Mouse (Mus musculus) midbrain, embryonic 11.5 days (tissue): ENCODE results near the gene Kcnk6. TPM values are rescaled to one million over a fixed set of nuclear protein-coding genes. Genes with fewer than 3 reads are reported as not detected.

Experiments used
- ATAC-seq: fragments of 200-750 bp; cut with Nextera tagmentation; 2 replicates; pipeline ENCODE4 v1.8.0; 2017; ENCODE audit warnings: moderate TSS enrichment, moderate library complexity; ENCODE audit not compliant: low FRiP score
- DNase-seq: peaks from one replicate; pipeline ENCODE4 v3.0.0; 2015; ENCODE audit warnings: low spot score; ENCODE audit errors: missing footprints
- H3K27ac ChIP-seq: fragments of 300-500 bp; sonication (generic); 2 replicates; pipeline ENCODE4 v1.5.1; 2014; ENCODE audit warnings: low read depth, low read length
- H3K27me3 ChIP-seq: fragments of 300-500 bp; sonication (generic); 2 replicates; pipeline ENCODE4 v1.6.1; 2014; ENCODE audit warnings: mild to moderate bottlenecking, low read length, moderate library complexity, mixed read lengths; ENCODE audit not compliant: control insufficient read depth, insufficient read depth
- H3K36me3 ChIP-seq: fragments of 300-500 bp; sonication (generic); 2 replicates; pipeline ENCODE4 v1.6.1; 2014; ENCODE audit warnings: mild to moderate bottlenecking, low read length, moderate library complexity, mixed read lengths; ENCODE audit not compliant: control insufficient read depth, insufficient read depth
- H3K4me1 ChIP-seq: fragments of 300-500 bp; sonication (generic); 2 replicates; pipeline ENCODE4 v1.6.1; 2014; ENCODE audit warnings: low read length; ENCODE audit not compliant: control insufficient read depth, insufficient read depth
- H3K4me2 ChIP-seq: fragments of 300-500 bp; sonication (generic); 2 replicates; pipeline ENCODE4 v1.6.1; 2014; ENCODE audit warnings: mild to moderate bottlenecking, moderate library complexity
- H3K4me3 ChIP-seq: fragments of 300-500 bp; sonication (generic); 2 replicates; pipeline ENCODE4 v1.5.1; 2014; ENCODE audit warnings: low read depth, low read length
- H3K9ac ChIP-seq: fragments of 300-500 bp; sonication (generic); 2 replicates; pipeline ENCODE4 v1.6.1; 2014; ENCODE audit warnings: low read length
- H3K9me3 ChIP-seq: fragments of 300-500 bp; sonication (generic); 2 replicates; pipeline ENCODE4 v1.6.1; 2016; ENCODE audit warnings: low read length; ENCODE audit not compliant: control insufficient read depth
- WGBS: fragments of 180-500 bp; shearing (Covaris S2); extraction: QIAGEN DNeasy Blood & Tissue Kit; methylation state at CpG from one replicate; pipeline ENCODE4 v1.1.7; 2014; 5-methylcytosine and 5-hydroxymethylcytosine counted together
- polyA plus RNA-seq: library from polyadenylated mRNA; unstranded; fragments of >200 nt; fragmentation: Nextera tagmentation; extraction: Ambion mirVana; gene quantifications from 2 replicates; pipeline ENCODE4 v1.2.1, GENCODE M21; 2014

The Kcnk6 gene
- 0.22 and 0.43 TPM in 2 replicates for polyA plus RNA-seq

DNA sequence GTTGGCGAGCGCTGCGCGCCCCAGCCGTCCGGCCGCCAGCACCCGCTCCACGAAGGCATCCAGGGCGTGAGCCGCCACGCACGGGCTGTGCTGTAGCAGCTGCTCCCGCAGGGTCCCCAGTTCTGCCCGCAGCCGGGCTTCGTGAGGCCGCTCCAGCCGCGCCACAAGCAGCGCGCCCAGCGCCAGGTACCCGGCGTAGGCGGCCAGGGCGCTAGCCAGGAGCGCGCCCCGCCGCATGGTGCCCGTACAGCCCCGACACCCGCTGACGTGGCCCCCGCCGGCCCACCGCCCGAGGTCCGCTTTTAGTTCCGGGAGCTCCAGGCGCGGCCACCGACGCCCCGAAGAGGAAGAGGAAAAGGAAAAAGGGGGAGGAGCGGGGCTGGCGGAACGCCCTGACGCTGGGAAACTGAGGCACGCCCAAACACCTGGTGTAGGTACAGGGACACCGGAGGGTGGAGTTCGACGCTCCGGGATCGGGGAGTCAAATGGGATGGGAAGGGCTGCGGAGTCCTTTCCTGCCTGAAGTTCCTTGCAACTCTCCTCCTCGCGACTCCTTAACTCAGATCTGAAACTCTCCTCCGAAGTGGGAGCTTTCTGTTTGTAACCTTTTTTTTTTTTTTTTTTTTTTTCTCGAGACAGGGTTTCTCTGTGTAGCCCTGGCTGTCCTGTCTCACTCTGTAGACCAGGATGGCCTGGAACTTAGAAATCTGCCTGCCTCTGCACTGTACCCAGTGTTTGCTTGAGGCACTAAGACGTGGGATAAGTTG, at the start of gene Kcnk6:
Kcnk6 (minus strand) TSS at position 269 of the 767 bp plus-strand sequence.
- peaks cover 6% of the 10 kb centered on the region for H3K4me1 ChIP-seq
- ATAC-seq: no peak
- H3K36me3 ChIP-seq: no peaks in the 10 kb centered on the region
- WGBS: 2% methylated on average over 61 of the region's 62 CpGs
- H3K9me3 ChIP-seq: peaks cover 4% of the 10 kb centered on the region; the same call in 1 of the 2 replicates
- H3K4me3 ChIP-seq: peak within 1 kb of the TSS; percentile 37
- peak; percentile 89 for DNase-seq
- H3K27ac ChIP-seq: no peak within 1 kb of the TSS
- H3K9ac ChIP-seq: peak within 1 kb of the TSS; percentile 49
- H3K27me3 ChIP-seq: peaks cover 25% of the 10 kb centered on the region
- H3K4me2 ChIP-seq: peak within 1 kb of the TSS; percentile 59

DNA sequence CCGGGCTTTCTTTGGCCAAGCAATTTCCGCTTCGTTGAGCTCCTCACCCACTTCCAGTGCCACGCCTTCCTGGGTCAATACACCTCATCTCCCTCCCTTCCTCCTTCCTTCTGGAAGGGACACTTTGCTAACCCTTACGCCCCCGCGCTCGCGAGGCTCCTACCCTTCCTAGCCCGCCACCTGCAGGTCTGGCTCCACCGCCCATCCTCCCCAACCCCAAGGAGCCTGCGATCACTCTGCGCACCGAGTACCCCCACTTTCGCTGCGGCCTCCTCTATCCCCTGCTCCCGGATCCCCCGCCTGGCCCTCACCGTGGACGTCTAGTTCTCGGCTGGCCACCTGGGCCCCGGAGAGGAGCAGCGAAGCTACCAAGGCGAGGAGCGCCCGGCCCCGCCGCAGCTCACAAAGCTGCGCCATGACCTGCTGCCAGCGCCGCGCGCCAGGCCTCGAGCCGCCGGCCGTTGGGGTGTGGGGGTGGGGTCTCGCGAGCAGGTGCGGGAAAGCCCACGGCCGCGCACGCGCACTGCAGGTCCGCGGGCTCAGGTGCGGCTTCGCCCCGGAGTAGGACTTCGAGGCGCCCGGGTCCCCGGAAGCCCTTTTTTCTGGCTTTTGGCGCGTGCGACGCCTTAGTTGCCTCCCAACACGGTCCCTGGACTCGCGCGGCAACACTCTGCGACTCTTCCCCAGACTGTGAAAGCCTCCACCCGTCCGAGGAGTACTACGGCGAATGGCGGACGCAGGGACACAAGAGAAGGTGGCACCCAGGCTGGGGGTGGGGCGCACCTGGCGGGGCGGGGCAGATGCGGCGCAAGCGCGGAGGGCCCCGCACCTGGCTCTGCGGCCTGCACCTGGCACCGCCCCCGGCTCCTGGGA, 49.1 kb upstream of the Kcnk6 start, which contains the start of gene Spint2:
Spint2 (minus strand) TSS at position 712 of the 873 bp plus-strand sequence.
- Histone ChIP-seq H3K27ac (no peak within 1 kb of the TSS), H3K9me3 (no peaks in the 10 kb centered on the region), H3K4me1 (peaks cover 13% of the 10 kb centered on the region), H3K4me3 (peak within 1 kb of the TSS; percentile 38), H3K9ac (peak within 1 kb of the TSS; percentile 50), H3K36me3 (no peaks in the 10 kb centered on the region), H3K27me3 (peaks cover 27% of the 10 kb centered on the region), H3K4me2 (peak within 1 kb of the TSS; percentile 96)
- ATAC-seq (peak; percentile 42), DNase-seq (peak; percentile 93)
- WGBS: under 1% methylated on average over 80 of the region's 80 CpGs

DNA sequence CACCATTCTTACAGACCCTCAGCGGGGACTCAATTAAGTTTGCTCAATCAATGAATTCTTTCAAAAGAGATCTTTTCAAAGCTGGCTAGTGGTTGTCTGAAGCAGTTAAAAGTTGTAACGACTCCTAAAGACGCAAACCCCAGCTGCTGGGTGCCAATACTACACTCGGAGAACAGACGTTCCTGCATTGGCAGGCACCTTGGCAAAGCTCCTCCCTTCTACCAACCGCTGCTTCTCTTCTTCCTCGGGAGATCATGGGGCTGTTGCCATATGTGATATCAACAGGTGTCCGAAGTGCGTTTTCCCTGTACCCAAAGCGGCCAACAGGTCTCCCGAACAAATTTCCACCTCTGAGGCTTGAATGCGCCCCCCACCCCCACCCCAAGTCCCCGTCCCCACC, 48.5 kb upstream of the Kcnk6 start:
- peaks cover 27% of the 10 kb centered on the region for H3K27me3 ChIP-seq
- H3K36me3 ChIP-seq: no peaks in the 10 kb centered on the region
- no peak overlapping the region for H3K27ac ChIP-seq
- H3K4me3 ChIP-seq: peak overlapping the region; percentile 38
- peak overlapping the region; percentile 50 for H3K9ac ChIP-seq
- DNase-seq (peak; percentile 85), ATAC-seq (no peak)
- peak overlapping the region; percentile 96 for H3K4me2 ChIP-seq
- peaks cover 13% of the 10 kb centered on the region for H3K4me1 ChIP-seq
- 12% methylated on average over 13 of the region's 13 CpGs for WGBS
- no peaks in the 10 kb centered on the region for H3K9me3 ChIP-seq

DNA sequence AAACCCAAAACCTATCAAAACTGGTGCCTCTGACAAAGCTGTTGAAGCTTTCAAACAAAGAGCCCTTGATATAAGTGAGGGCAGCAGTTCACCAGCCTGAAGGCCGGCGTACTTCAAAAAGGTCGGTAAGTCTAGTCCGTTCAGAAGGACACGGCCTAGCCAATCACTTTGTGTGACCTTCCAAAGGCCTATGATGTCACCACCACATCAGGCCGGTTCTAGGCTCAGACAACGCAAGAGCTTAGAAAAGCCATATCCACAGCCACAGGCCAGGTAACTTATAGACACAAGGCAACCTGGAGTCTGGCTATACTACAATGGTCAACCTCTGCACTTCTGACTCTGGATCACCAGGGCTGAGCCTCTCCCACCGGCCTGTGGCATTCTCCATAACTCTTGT, 47.6 kb upstream of the Kcnk6 start:
- Histone ChIP-seq H3K4me1 (peaks cover 13% of the 10 kb centered on the region), H3K27ac (no peak overlapping the region), H3K4me2 (no peak overlapping the region), H3K27me3 (peaks cover 27% of the 10 kb centered on the region), H3K36me3 (no peaks in the 10 kb centered on the region), H3K9me3 (no peaks in the 10 kb centered on the region), H3K9ac (no peak overlapping the region), H3K4me3 (no peak overlapping the region)
- DNase-seq (peak; percentile 57), ATAC-seq (no peak)
- 93% methylated on average over 8 of the region's 8 CpGs for WGBS

DNA sequence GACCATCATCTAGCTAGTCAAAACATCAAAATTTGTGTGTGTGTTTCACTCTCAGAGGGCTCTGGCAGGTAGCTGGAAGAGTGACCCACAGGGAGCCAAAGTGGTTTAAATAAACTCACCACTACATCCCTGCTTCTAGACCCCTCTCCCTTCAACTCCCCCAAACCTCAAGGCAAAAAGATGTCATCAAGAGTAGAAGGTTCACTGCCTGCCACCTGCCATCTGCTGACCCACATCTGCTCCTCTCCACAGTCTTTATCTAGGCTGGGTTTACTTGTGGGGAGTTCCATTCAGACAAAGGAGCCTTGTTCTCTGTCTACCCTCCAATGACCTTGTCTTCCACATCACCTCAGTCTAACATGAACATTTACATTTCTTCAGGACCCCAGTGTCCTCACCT, 46.9 kb upstream of the Kcnk6 start:
- H3K27me3 ChIP-seq: peaks cover 27% of the 10 kb centered on the region
- peak; percentile 54 for DNase-seq
- no peak overlapping the region for H3K4me3 ChIP-seq
- H3K27ac ChIP-seq: no peak overlapping the region
- H3K9me3 ChIP-seq: no peaks in the 10 kb centered on the region
- no peak overlapping the region for H3K4me2 ChIP-seq
- no peak overlapping the region for H3K9ac ChIP-seq
- H3K4me1 ChIP-seq: peaks cover 13% of the 10 kb centered on the region
- ATAC-seq: no peak
- no peaks in the 10 kb centered on the region for H3K36me3 ChIP-seq

DNA sequence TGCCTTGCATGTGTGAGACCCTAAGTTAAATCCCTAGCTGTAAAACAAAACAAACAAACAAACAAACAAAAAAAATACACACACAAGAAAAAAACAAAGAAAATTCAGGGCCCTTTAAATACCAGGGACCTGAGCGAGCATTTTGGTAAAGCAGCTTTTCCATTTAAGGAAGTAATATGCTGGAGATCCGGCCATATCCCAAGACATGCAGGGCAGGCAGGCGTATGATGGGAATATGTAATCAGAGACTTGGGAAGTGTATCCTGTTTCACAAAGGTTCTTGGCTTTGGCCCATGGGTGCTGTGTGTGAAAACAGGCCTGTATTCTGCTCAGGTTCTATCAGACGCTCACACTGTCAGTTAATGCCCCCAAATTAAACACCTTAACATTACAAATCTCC, 45.2 kb upstream of the Kcnk6 start:
- Histone ChIP-seq H3K4me1 (peaks cover 13% of the 10 kb centered on the region), H3K9ac (no peak overlapping the region), H3K27ac (no peak overlapping the region), H3K4me3 (no peak overlapping the region), H3K9me3 (no peaks in the 10 kb centered on the region), H3K27me3 (peaks cover 23% of the 10 kb centered on the region), H3K36me3 (no peaks in the 10 kb centered on the region), H3K4me2 (no peak overlapping the region)
- 88% methylated on average over 4 of the region's 4 CpGs for WGBS
- ATAC-seq (no peak), DNase-seq (peak; percentile 14)

DNA sequence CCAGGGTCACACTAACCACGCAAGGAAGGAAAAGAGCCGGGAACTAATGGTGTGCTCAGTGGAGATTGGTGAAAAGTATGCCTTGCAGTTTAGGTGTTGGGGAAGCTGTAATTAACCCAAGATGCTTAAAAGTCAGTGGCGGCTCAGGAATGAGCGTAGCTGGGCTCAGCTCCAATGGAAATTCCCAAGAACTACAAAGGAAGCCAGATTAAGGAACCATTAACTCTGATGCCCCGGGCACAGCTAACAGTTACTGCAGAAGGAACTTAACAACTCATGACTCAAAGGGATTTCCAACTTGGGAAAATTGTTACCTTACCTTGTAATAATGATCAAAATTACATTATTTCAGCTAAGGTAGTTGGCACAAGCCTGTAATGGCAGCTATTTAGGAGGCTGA, 44.4 kb upstream of the Kcnk6 start:
- H3K9me3 ChIP-seq: no peaks in the 10 kb centered on the region
- no peak overlapping the region for H3K9ac ChIP-seq
- no peak overlapping the region for H3K27ac ChIP-seq
- DNase-seq (peak; percentile 62), ATAC-seq (no peak)
- H3K27me3 ChIP-seq: peaks cover 15% of the 10 kb centered on the region
- peaks cover 10% of the 10 kb centered on the region for H3K4me1 ChIP-seq
- WGBS: 86% methylated on average over 5 of the region's 5 CpGs
- no peaks in the 10 kb centered on the region for H3K36me3 ChIP-seq
- no peak overlapping the region for H3K4me2 ChIP-seq
- H3K4me3 ChIP-seq: no peak overlapping the region

DNA sequence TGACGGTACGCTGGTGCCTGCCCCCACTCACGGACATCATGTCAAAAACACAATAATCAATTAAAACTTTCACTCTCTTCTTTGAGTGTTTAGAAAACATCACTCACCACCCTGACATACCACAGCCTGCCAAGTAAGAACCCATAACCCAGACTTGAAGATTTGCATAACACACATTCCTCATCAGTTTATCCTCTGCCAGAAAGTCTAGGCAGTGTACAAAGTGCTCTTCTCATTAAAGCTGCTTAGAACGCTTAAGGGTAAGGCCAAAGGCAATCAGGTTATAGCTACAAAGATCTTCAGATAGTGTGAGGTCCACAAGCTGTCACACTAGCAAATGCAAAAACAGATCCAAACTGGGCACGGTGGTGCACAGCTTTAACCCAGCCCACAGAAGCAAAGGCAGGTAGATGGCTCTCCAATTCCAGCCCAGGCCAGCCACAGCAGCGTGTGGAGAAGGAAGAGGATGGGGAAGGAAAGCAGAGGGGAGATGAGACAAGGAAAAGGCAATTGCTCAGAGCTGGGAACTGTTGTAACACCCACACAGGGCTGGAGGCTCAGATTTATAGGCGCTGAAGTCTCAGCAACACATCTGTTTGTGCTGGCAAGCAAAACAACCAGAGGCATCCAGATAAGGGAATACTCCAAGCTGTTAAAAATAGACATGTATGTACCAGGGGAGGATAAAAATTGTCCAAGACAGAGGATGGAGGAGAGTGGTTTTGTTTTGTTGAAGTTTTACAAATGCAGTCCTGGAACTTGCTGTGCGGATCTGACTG, 39.6 kb upstream of the Kcnk6 start:
- ATAC-seq: no peak
- no peaks in the 10 kb centered on the region for H3K9me3 ChIP-seq

More for the DNA sequence above, 39.6 kb upstream of the Kcnk6 start:
- H3K27ac ChIP-seq: no peak overlapping the region
- no peaks in the 10 kb centered on the region for H3K36me3 ChIP-seq
- H3K4me1 ChIP-seq: no peaks in the 10 kb centered on the region
- H3K4me3 ChIP-seq: no peak overlapping the region
- DNase-seq: no peak
- H3K27me3 ChIP-seq: no peaks in the 10 kb centered on the region
- no peak overlapping the region for H3K4me2 ChIP-seq
- no peak overlapping the region for H3K9ac ChIP-seq
- 86% methylated on average over 8 of the region's 8 CpGs for WGBS
